ENCODE assay signal across 16 mouse cellular contexts in genomic region chr19:41152462-41152861, GRCm38 (mm10). TPM values are rescaled to one million over a fixed set of nuclear protein-coding genes. Genes with fewer than 3 reads are reported as not detected.
DNase-seq lines count a peak whose midpoint lies in the region; ATAC-seq and TF ChIP-seq lines count a peak whose summit lies in the region.
"Had no signal": no experiment of that assay in that cellular context is flagged by ENCODE, and none has a peak within 500 bp of the region (broad histone marks: within the 10 kb centered on the region; RNA-seq: fewer than 3 reads in every experiment).

No protein-coding gene starts in this region.

- no peak for TF ChIP-seq CTCF in lung, postnatal 0 days (IDR thresholded peaks at IDR 0.05)

- no peaks in the 10 kb centered on the region for H3K36me3 ChIP-seq in lung, postnatal 0 days (ENCODE audit: insufficient read depth, low read length)
- H3K36me3 ChIP-seq: G1E; midbrain, embryonic 10.5 days had no signal

- H3K4me1 ChIP-seq in lung, postnatal 0 days (ENCODE audit: insufficient read depth, low read depth, low read length) = no peaks in the 10 kb centered on the region
- H3K4me1 ChIP-seq: midbrain, embryonic 10.5 days had no signal

- H3K27me3 ChIP-seq in lung, postnatal 0 days (replicated peaks; ENCODE audit: insufficient read depth, low read length) = no peaks in the 10 kb centered on the region

- 51% methylated on average over 4 of the region's 4 CpGs for WGBS in lung, postnatal 0 days

- H3K9ac ChIP-seq in lung, postnatal 0 days (replicated peaks; ENCODE audit: low read depth) = no peak overlapping the region
- H3K9ac ChIP-seq: hindbrain, embryonic 14.5 days had no signal

- peak; percentile 80 for ATAC-seq in lung, postnatal 0 days

- H3K27ac ChIP-seq in lung, postnatal 0 days (ENCODE audit: low read length) = no peak overlapping the region
- H3K27ac ChIP-seq: hindbrain, embryonic 14.5 days; midbrain, embryonic 10.5 days had no signal

- no peak overlapping the region for H3K4me3 ChIP-seq in lung, postnatal 0 days (ENCODE audit: low read depth, low read length)
- H3K4me3 ChIP-seq: erythroblast, embryonic 14.5 days; midbrain, embryonic 10.5 days had no signal

- no peaks in the 10 kb centered on the region for H3K9me3 ChIP-seq in lung, postnatal 0 days (ENCODE audit: low read length)
- H3K9me3 ChIP-seq: G1E; midbrain, embryonic 10.5 days had no signal

- no peak for TF ChIP-seq EP300 in lung, postnatal 0 days (IDR thresholded peaks at IDR 0.05)

- H3K4me2 ChIP-seq in lung, postnatal 0 days (replicated peaks; ENCODE audit: low read depth, low read length) = no peak overlapping the region
- H3K4me2 ChIP-seq: hindbrain, embryonic 14.5 days had no signal

- peak; percentile 19 for DNase-seq in gastrocnemius, adult 18-20 months (ENCODE audit: low spot score)
- DNase-seq in gastrocnemius, postnatal 36 days = no peak
- DNase-seq in lung, postnatal 0 days (ENCODE audit: low spot score) = peak; percentile 84
- no peak for DNase-seq in lung, postnatal 14 days
- DNase-seq in heart, postnatal 14 days = peak; percentile 23
- DNase-seq in yolk sac, embryonic 10.5 days (ENCODE audit: low spot score) = no peak
- no peak for DNase-seq in right cerebral cortex, postnatal 4 days
- DNase-seq in thymus, postnatal 14 days = no peak
- DNase-seq: B cell, adult 2 months; cerebellum, adult 11-12 months; kidney, adult 9 months; thymus, adult 18-20 months had no signal

- intact Hi-C loops in gastrocnemius, postnatal 36 days (cut with DNase I) = no loop called here
- intact Hi-C loops in heart, postnatal 14 days (cut with DNase I) = loop anchor here (5.0 kb wide), 1 partner anchor 40 kb away; no protein-coding TSS in a partner anchor

RNA-seq across cellular contexts. Expression of gene Tll2, which starts 54.2 kb away (rescaled TPM):
- under 1 TPM; 0.07 TPM for total RNA-seq in gastrocnemius, adult 18-20 months (2021)
- total RNA-seq in gastrocnemius, postnatal 36 days (2021) = under 1 TPM; 0.07 to 0.08 TPM
- polyA plus RNA-seq in lung, postnatal 0 days (2015; fragmentation: Nextera tagmentation; extraction: Ambion mirVana) = not detected in 2 replicates
- total RNA-seq in heart, postnatal 14 days (2021) = under 1 TPM; 0.41 to 0.88 TPM
- total RNA-seq: G1E had no signal
- polyA plus RNA-seq: erythroblast, embryonic 14.5 days; G1E had no signal

Comparison
In these comparisons a context has a peak if more than half of its experiments do, and no peak if none do; other contexts are left out.
1. DNase-seq: peak in gastrocnemius, adult 18-20 months (single experiment), lung, postnatal 0 days (single experiment) and heart, postnatal 14 days (2 of 2); none in gastrocnemius, postnatal 36 days (0 of 2), lung, postnatal 14 days (single experiment), yolk sac, embryonic 10.5 days (single experiment), right cerebral cortex, postnatal 4 days (single experiment) and thymus, postnatal 14 days (single experiment).